Mouse (Mus musculus) cerebellum, adult 11-12 months (tissue): ENCODE results near the gene Nedd8.

Experiments
- DNase-seq: peaks from one replicate; pipeline ENCODE4 v3.0.0; 2022

Gene Nedd8

GRCm38 (mm10) chr14:55671833-55672740 lies at the start of gene Nedd8, which contains the start of gene Gmpr2:
Gene Nedd8 (minus strand): TSS chr14:55672124.
Gene Gmpr2 (plus strand): TSS chr14:55671941.
- DNase-seq, result peak; percentile 91

GRCm38 (mm10) chr14:55721076-55721475 lies 49.2 kb upstream of the Nedd8 start:
- peak; percentile 31 for DNase-seq

GRCm38 (mm10) chr14:55720666-55721065 lies 48.7 kb upstream of the Nedd8 start:
- DNase-seq, result peak; percentile 30

GRCm38 (mm10) chr14:55719737-55720136 lies 47.8 kb upstream of the Nedd8 start:
- no peak for DNase-seq

- DNase-seq, result no peak
These were observed 45.0 kb upstream of the Nedd8 start for GRCm38 (mm10) chr14:55716884-55717283.

- no peak for DNase-seq
These were observed 44.3 kb upstream of the Nedd8 start for GRCm38 (mm10) chr14:55716271-55716670.

- DNase-seq, result no peak
These were observed 43.0 kb upstream of the Nedd8 start for GRCm38 (mm10) chr14:55714893-55715292.

- no peak for DNase-seq
These were observed 41.8 kb upstream of the Nedd8 start, which contains the start of gene Tgm1 for GRCm38 (mm10) chr14:55713729-55714122. Gene Tgm1 (minus strand): TSS chr14:55713926.

GRCm38 (mm10) chr14:55713007-55713728 lies 41.2 kb upstream of the Nedd8 start:
- DNase-seq, result no peak

- DNase-seq, result no peak
These were observed 39.9 kb upstream of the Nedd8 start for GRCm38 (mm10) chr14:55711786-55712185.

GRCm38 (mm10) chr14:55709509-55709908 lies 37.6 kb upstream of the Nedd8 start:
- no peak for DNase-seq

- no peak for DNase-seq
These were observed 35.5 kb upstream of the Nedd8 start for GRCm38 (mm10) chr14:55707397-55707796.

GRCm38 (mm10) chr14:55706051-55706600 lies 34.2 kb upstream of the Nedd8 start:
- DNase-seq, result no peak

- DNase-seq, result no peak
These were observed 30.8 kb upstream of the Nedd8 start for GRCm38 (mm10) chr14:55702761-55703160.

GRCm38 (mm10) chr14:55701131-55701530 lies 29.2 kb upstream of the Nedd8 start:
- DNase-seq, result no peak

GRCm38 (mm10) chr14:55697226-55697625 lies 25.3 kb upstream of the Nedd8 start:
- no peak for DNase-seq

GRCm38 (mm10) chr14:55689433-55689832 lies 17.5 kb upstream of the Nedd8 start:
- DNase-seq, result no peak

GRCm38 (mm10) chr14:55682118-55682493 lies 10.2 kb upstream of the Nedd8 start:
- DNase-seq, result no peak

- DNase-seq, result peak; percentile 98
These were observed 9.5 kb upstream of the Nedd8 start, which contains the start of gene Tinf2 for GRCm38 (mm10) chr14:55681160-55682117. Gene Tinf2 (minus strand): TSS chr14:55681820.

GRCm38 (mm10) chr14:55677615-55678014 lies 5.7 kb upstream of the Nedd8 start:
- no peak for DNase-seq

GRCm38 (mm10) chr14:55672741-55673060 lies 777 bp upstream of the Nedd8 start:
- no peak for DNase-seq

- DNase-seq, result no peak
These were observed 465 bp downstream of the Nedd8 start for GRCm38 (mm10) chr14:55671486-55671832.

GRCm38 (mm10) chr14:55660636-55661035 lies 11.3 kb downstream of the Nedd8 start:
- DNase-seq, result no peak
